Comparison of ENCODE assay signal across 24 mouse cellular contexts in genomic region chr1:35200656-35201055, GRCm38 (mm10).
DNase-seq lines count a peak whose midpoint lies in the region; ATAC-seq lines count a peak whose summit lies in the region.
"Had no signal": no experiment of that assay in that cellular context is flagged by ENCODE, and none has a peak within 500 bp of the region (broad histone marks: within the 10 kb centered on the region; RNA-seq: fewer than 3 reads in every experiment).

No protein-coding gene starts in this region.

- no peaks in the 10 kb centered on the region for H3K9me3 ChIP-seq in hindbrain, embryonic 13.5 days
- H3K9me3 ChIP-seq in hindbrain, embryonic 12.5 days (replicated peaks), result no peaks in the 10 kb centered on the region
- H3K9me3 ChIP-seq in hindbrain, embryonic 16.5 days (ENCODE audit: control insufficient read depth, low read length), result no peaks in the 10 kb centered on the region
- H3K9me3 ChIP-seq in hindbrain, embryonic 10.5 days, result no peaks in the 10 kb centered on the region
- peaks cover 5% of the 10 kb centered on the region; the same call in 1 of the 2 replicates for H3K9me3 ChIP-seq in neural tube, embryonic 13.5 days
- H3K9me3 ChIP-seq in neural tube, embryonic 15.5 days (replicated peaks), result no peaks in the 10 kb centered on the region
- H3K9me3 ChIP-seq: forebrain, embryonic 10.5 days; forebrain, embryonic 13.5 days; heart, embryonic 13.5 days had no signal

- DNase-seq in hindbrain, embryonic 10.5 days (ENCODE audit: low spot score), result no peak
- DNase-seq in neural tube, embryonic 10.5 days (ENCODE audit: extremely low spot score, low spot score), result no peak
- DNase-seq in cerebellum, postnatal 36 days, result no peak
- DNase-seq: adrenal gland, adult 2 months; adrenal gland, postnatal 14 days; cerebellum, adult 11 months; cerebellum, adult 2 months; cerebellum, adult 9-11 months; cerebellum, postnatal 25 days; gastrocnemius, postnatal 10 days; gastrocnemius, postnatal 36 days; heart, postnatal 14 days had no signal

- no peak overlapping the region for H3K9ac ChIP-seq in hindbrain, embryonic 13.5 days
- H3K9ac ChIP-seq in hindbrain, embryonic 12.5 days, result no peak overlapping the region
- H3K9ac ChIP-seq in hindbrain, embryonic 16.5 days (ENCODE audit: low read depth, low read length), result no peak overlapping the region
- no peak overlapping the region for H3K9ac ChIP-seq in neural tube, embryonic 13.5 days
- H3K9ac ChIP-seq in neural tube, embryonic 15.5 days (replicated peaks), result no peak overlapping the region
- H3K9ac ChIP-seq: forebrain, embryonic 13.5 days; heart, embryonic 13.5 days had no signal

- H3K4me2 ChIP-seq in hindbrain, embryonic 13.5 days, result no peak overlapping the region
- no peak overlapping the region for H3K4me2 ChIP-seq in hindbrain, embryonic 12.5 days (replicated peaks)
- H3K4me2 ChIP-seq in hindbrain, embryonic 16.5 days (ENCODE audit: low read length), result no peak overlapping the region
- H3K4me2 ChIP-seq in neural tube, embryonic 13.5 days, result no peak overlapping the region
- H3K4me2 ChIP-seq in neural tube, embryonic 15.5 days, result no peak overlapping the region
- H3K4me2 ChIP-seq: forebrain, embryonic 13.5 days; heart, embryonic 13.5 days had no signal

- 82% methylated on average over 2 of the region's 2 CpGs for WGBS in hindbrain, embryonic 13.5 days
- WGBS in hindbrain, embryonic 12.5 days, result 75% methylated on average over 2 of the region's 2 CpGs
- 67% methylated on average over 2 of the region's 2 CpGs for WGBS in hindbrain, embryonic 16.5 days
- 87% methylated on average over 2 of the region's 2 CpGs for WGBS in hindbrain, embryonic 10.5 days
- 80% methylated on average over 2 of the region's 2 CpGs for WGBS in neural tube, embryonic 13.5 days
- 80% methylated on average over 2 of the region's 2 CpGs for WGBS in neural tube, embryonic 15.5 days

- ATAC-seq in hindbrain, embryonic 13.5 days (ENCODE audit: low FRiP score), result no peak
- ATAC-seq in hindbrain, embryonic 12.5 days (ENCODE audit: low FRiP score), result no peak
- ATAC-seq in hindbrain, embryonic 16.5 days, result no peak
- no peak for ATAC-seq in neural tube, embryonic 13.5 days (ENCODE audit: low read depth)
- ATAC-seq in neural tube, embryonic 15.5 days (ENCODE audit: low FRiP score), result no peak
- ATAC-seq: CD4-positive, CD25-positive, alpha-beta regulatory T cell, adult 4 months; forebrain, embryonic 16.5 days; inflammation-experienced regulatory T-cells, adult 6 months; intestine, embryonic 16.5 days had no signal

- H3K4me3 ChIP-seq in hindbrain, embryonic 13.5 days, result no peak overlapping the region
- no peak overlapping the region for H3K4me3 ChIP-seq in hindbrain, embryonic 12.5 days
- no peak overlapping the region for H3K4me3 ChIP-seq in hindbrain, embryonic 16.5 days (ENCODE audit: low read length)
- no peak overlapping the region for H3K4me3 ChIP-seq in hindbrain, embryonic 10.5 days
- no peak overlapping the region for H3K4me3 ChIP-seq in neural tube, embryonic 13.5 days
- H3K4me3 ChIP-seq in neural tube, embryonic 15.5 days (replicated peaks), result no peak overlapping the region
- H3K4me3 ChIP-seq: forebrain, embryonic 10.5 days; forebrain, embryonic 13.5 days; heart, embryonic 13.5 days had no signal

- no peaks in the 10 kb centered on the region for H3K27me3 ChIP-seq in hindbrain, embryonic 13.5 days
- no peaks in the 10 kb centered on the region for H3K27me3 ChIP-seq in hindbrain, embryonic 12.5 days
- no peaks in the 10 kb centered on the region for H3K27me3 ChIP-seq in hindbrain, embryonic 16.5 days (replicated peaks; ENCODE audit: control insufficient read depth, insufficient read depth, low read length)
- H3K27me3 ChIP-seq in hindbrain, embryonic 10.5 days (ENCODE audit: insufficient read depth, poor library complexity, severe bottlenecking), result no peaks in the 10 kb centered on the region
- H3K27me3 ChIP-seq in neural tube, embryonic 13.5 days, result no peaks in the 10 kb centered on the region
- H3K27me3 ChIP-seq in neural tube, embryonic 15.5 days (replicated peaks), result no peaks in the 10 kb centered on the region
- H3K27me3 ChIP-seq: forebrain, embryonic 13.5 days; heart, embryonic 13.5 days had no signal

- no peaks in the 10 kb centered on the region for H3K36me3 ChIP-seq in hindbrain, embryonic 13.5 days
- no peaks in the 10 kb centered on the region for H3K36me3 ChIP-seq in hindbrain, embryonic 12.5 days
- no peaks in the 10 kb centered on the region for H3K36me3 ChIP-seq in hindbrain, embryonic 16.5 days (ENCODE audit: control insufficient read depth, insufficient read depth, low read length)
- H3K36me3 ChIP-seq in hindbrain, embryonic 10.5 days, result no peaks in the 10 kb centered on the region
- no peaks in the 10 kb centered on the region for H3K36me3 ChIP-seq in neural tube, embryonic 13.5 days
- H3K36me3 ChIP-seq in neural tube, embryonic 15.5 days, result no peaks in the 10 kb centered on the region
- H3K36me3 ChIP-seq: forebrain, embryonic 10.5 days; heart, embryonic 13.5 days had no signal

- H3K4me1 ChIP-seq in hindbrain, embryonic 13.5 days (replicated peaks), result peaks cover 19% of the 10 kb centered on the region
- H3K4me1 ChIP-seq in hindbrain, embryonic 12.5 days, result no peaks in the 10 kb centered on the region
- peaks cover 6% of the 10 kb centered on the region; the same call in 1 of the 2 replicates for H3K4me1 ChIP-seq in hindbrain, embryonic 16.5 days (ENCODE audit: control insufficient read depth, insufficient read depth, low read depth, low read length)
- H3K4me1 ChIP-seq in hindbrain, embryonic 10.5 days (replicated peaks), result no peaks in the 10 kb centered on the region
- peaks cover 21% of the 10 kb centered on the region for H3K4me1 ChIP-seq in neural tube, embryonic 13.5 days (replicated peaks)
- H3K4me1 ChIP-seq in neural tube, embryonic 15.5 days, result peaks cover 18% of the 10 kb centered on the region
- H3K4me1 ChIP-seq: forebrain, embryonic 10.5 days had no signal

- peak overlapping the region; percentile 61 for H3K27ac ChIP-seq in hindbrain, embryonic 13.5 days
- no peak overlapping the region for H3K27ac ChIP-seq in hindbrain, embryonic 12.5 days
- peak overlapping the region; percentile 59; the same call in 1 of the 2 replicates for H3K27ac ChIP-seq in hindbrain, embryonic 16.5 days (ENCODE audit: low read depth, low read length)
- no peak overlapping the region for H3K27ac ChIP-seq in hindbrain, embryonic 10.5 days
- H3K27ac ChIP-seq in neural tube, embryonic 13.5 days (replicated peaks), result peak overlapping the region; percentile 64
- peak overlapping the region; percentile 63; the same call in 1 of the 2 replicates for H3K27ac ChIP-seq in neural tube, embryonic 15.5 days (replicated peaks)
- H3K27ac ChIP-seq: forebrain, embryonic 10.5 days; forebrain, embryonic 13.5 days; heart, embryonic 13.5 days had no signal

Comparison
In these comparisons a context has a peak if more than half of its experiments do, and no peak if none do; other contexts are left out.
1. H3K27ac ChIP-seq: peak in hindbrain, embryonic 13.5 days (single experiment), hindbrain, embryonic 16.5 days (single experiment), neural tube, embryonic 13.5 days (single experiment) and neural tube, embryonic 15.5 days (single experiment); none in hindbrain, embryonic 12.5 days (single experiment) and hindbrain, embryonic 10.5 days (single experiment).